Mouse (Mus musculus): ENCODE measurements at regions not wholly inside any gene's neighbourhood (a gene's known extent, or its start where the extent isn't known, plus 50 kb on each side); places are given as distances from the start of the nearest gene placed in this dataset.

- TF ChIP-seq ZC3H11A (IDR thresholded peaks at IDR 0.05; ENCODE audit: borderline replicate concordance, low read depth, low read length) (no peak), HCFC1 (IDR thresholded peaks at IDR 0.05; ENCODE audit: borderline replicate concordance, insufficient read depth, low read length) (no peak), MAFK (IDR thresholded peaks at IDR 0.05; ENCODE audit: insufficient read depth, low read depth, low read length) (no peak), CHD2 (IDR thresholded peaks at IDR 0.05; ENCODE audit: low read depth, low read length) (no peak), ZNF384 (IDR thresholded peaks at IDR 0.05; ENCODE audit: low read depth, low read length) (no peak)
- no peaks in the 10 kb centered on the region for H3K9me3 ChIP-seq (ENCODE audit: control insufficient read depth, insufficient read depth, low read depth, low read length)
- no peaks in the 10 kb centered on the region for H3K4me1 ChIP-seq (ENCODE audit: control insufficient read depth in 2 of 2, insufficient read depth in 2 of 2, low read length in 2 of 2, poor library complexity in 1 of 2)
- H3K9ac ChIP-seq (ENCODE audit: insufficient read depth, low read depth, low read length, poor library complexity, severe bottlenecking), result no peak overlapping the region
- DNase-seq (ENCODE audit: low read depth, low spot score), result no peak
- H3K27ac ChIP-seq (ENCODE audit: insufficient read depth, low read depth, low read length, poor library complexity, severe bottlenecking), result no peak overlapping the region
- no peaks in the 10 kb centered on the region for H3K36me3 ChIP-seq (ENCODE audit: control insufficient read depth, insufficient read depth, low read length, poor library complexity, severe bottlenecking)
- H3K4me3 ChIP-seq (ENCODE audit: insufficient read depth in 1 of 2, low read depth in 1 of 2, low read length in 2 of 2, poor library complexity in 1 of 2, severe bottlenecking in 1 of 2), result no peak overlapping the region
- in situ Hi-C loops (cut with MboI; ENCODE audit: low sequenced_read_pairs in 2 of 2, unreplicated experiment in 2 of 2), result no loop called here
Measured at GRCm38 (mm10) chr9:25429450-25430213, 51.7 kb upstream of the Eepd1 start.
